Mouse (Mus musculus) CH12.LX (cell line): Measurements from ENCODE around the gene Mybphl.

Source experiments
- CHD1 ChIP-seq: IDR thresholded peaks from 2 replicates; pipeline ENCODE4 v1.6.1; 2012; ENCODE audit warnings: low read depth, low read length, improper control_type of control experiment, inconsistent platforms
- CTCF ChIP-seq, 2 experiments: IDR thresholded peaks in 1 of 2; conservative IDR thresholded peaks in 1 of 2; 2 replicates each; pipeline ENCODE4 v1.5.1; 2011 to 2012; ENCODE audit warnings: low read depth in 2 of 2, low read length in 2 of 2, improper control_type of control experiment in 1 of 2, inconsistent platforms in 1 of 2, mild to moderate bottlenecking in 1 of 2, moderate library complexity in 1 of 2
- ELF1 ChIP-seq: IDR thresholded peaks from 2 replicates; pipeline ENCODE4 v1.6.1; 2014; ENCODE audit warnings: low read depth, mild to moderate bottlenecking, inconsistent platforms, low read length, improper control_type of control experiment
- MAFK ChIP-seq: IDR thresholded peaks from 2 replicates; pipeline ENCODE4 v1.6.1; 2011; ENCODE audit warnings: low read length, improper control_type of control experiment; ENCODE audit not compliant: insufficient replicate concordance
- MAX ChIP-seq: IDR thresholded peaks from 2 replicates; pipeline ENCODE4 v1.6.1; 2011; ENCODE audit warnings: low read length, improper control_type of control experiment
- SIN3A ChIP-seq: IDR thresholded peaks from 2 replicates; pipeline ENCODE4 v1.6.1; 2012; ENCODE audit warnings: low read length, improper control_type of control experiment, inconsistent platforms
- USF1 ChIP-seq: IDR thresholded peaks from 2 replicates; pipeline ENCODE4 v1.6.1; 2014; ENCODE audit warnings: low read depth, mild to moderate bottlenecking, inconsistent platforms, low read length, improper control_type of control experiment
- ZNF384 ChIP-seq: IDR thresholded peaks from 2 replicates; pipeline ENCODE4 v1.6.1; 2012; ENCODE audit warnings: low read depth, low read length, improper control_type of control experiment, inconsistent platforms

DNA sequence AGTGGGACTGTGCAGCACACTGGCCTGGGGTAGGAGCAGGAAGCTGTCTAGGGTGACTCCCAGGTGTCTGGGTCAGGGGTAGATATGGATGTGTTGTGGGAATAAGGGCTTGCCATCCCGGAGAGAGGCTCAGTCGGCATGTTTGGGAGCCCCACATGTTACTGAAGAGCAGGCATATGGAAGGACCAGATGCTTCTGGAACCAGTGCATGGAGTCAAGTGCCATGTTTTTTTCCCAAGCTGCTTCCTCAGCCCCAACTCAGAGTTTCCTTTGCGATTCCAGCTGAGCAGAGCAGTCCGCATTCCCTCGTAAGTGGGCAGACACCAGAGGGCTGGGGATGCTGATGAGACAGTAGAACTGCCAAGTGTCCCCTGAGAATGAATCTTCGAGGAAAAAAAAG is 58.3 kb downstream of the Mybphl start:
- TF ChIP-seq ELF1 = no peak
- TF ChIP-seq CTCF (conservative IDR thresholded peaks at IDR 0.05 in 1 of 2, IDR thresholded peaks at IDR 0.05 in 1 of 2; ENCODE audit: low read depth in 2 of 2, low read length in 2 of 2) = no peak
- TF ChIP-seq MAFK = no peak
- TF ChIP-seq ZNF384 = no peak
- TF ChIP-seq CHD1 = no peak
- TF ChIP-seq MAX = no peak
- no peak for TF ChIP-seq SIN3A
- no peak for TF ChIP-seq USF1
